Mouse (Mus musculus) thymus, adult 18-20 months (tissue): ENCODE data around the gene Gm12886.

Experiments used
- DNase-seq, 2 experiments: peaks; one replicate each; pipeline ENCODE4 v3.0.0; 2022; ENCODE audit warnings: mixed read lengths in 2 of 2

Gm12886 gene

DNA sequence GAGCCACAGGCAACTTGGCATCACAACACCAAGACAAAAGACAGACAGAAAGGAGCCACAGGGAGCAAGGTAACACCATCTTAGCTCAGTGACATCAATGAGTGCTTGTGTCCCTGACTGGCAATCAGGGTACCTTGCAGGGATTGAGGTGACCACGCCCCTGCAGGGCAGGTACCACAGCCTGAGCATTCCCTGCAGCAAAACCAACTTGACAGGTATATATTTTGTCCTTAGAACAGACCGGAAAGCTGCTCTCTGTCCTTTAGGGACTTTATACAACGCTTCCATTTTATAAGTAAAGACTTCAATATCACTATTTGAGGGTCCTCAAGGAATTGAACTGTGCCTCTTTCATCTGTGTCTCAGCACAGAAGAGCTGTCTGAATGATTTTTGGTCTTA lies at the start of gene Gm12886:
Gene Gm12886, minus strand, starts transcription at position 101 of the 400 bp plus-strand sequence.
- DNase-seq: no peak
